Mouse (Mus musculus) lung, adult 2 months (tissue): Measurements from ENCODE around the gene Mertk.

Experiments used
- CTCF ChIP-seq: fragments of 200-500 bp; IDR thresholded peaks from 2 replicates; pipeline ENCODE4 v1.5.1; 2011; ENCODE audit warnings: mild to moderate bottlenecking, low read length, control low read depth; ENCODE audit not compliant: insufficient read depth
- POLR2A ChIP-seq: fragments of 200-500 bp; IDR thresholded peaks from 2 replicates; pipeline ENCODE4 v1.6.1; 2011; ENCODE audit warnings: low read depth, mild to moderate bottlenecking, control low read depth, low read length, borderline replicate concordance; ENCODE audit errors: extremely low read depth

DNA sequence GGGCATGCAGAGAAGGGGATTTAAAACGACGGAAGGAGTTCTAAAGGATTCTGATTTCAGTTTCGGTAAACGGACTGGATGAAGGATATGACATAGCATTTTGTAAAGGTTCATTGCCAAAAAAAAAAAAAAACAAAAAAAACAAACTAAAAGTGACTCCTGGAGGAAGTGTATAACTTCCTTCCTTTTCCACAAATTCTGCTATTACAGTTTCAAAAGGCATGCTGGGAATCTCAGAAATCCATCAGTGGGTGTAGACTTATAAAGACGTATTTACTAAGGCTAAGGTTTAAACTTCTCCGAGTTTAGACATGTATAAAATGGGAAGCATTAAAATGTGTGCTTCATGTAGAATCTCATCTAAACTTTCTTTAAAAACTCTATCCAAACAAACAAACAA lies 52.3 kb downstream of the Mertk start:
- TF ChIP-seq POLR2A (no peak), CTCF (no peak)
